Mouse (Mus musculus) hindbrain, embryonic 14.5 days (tissue): ENCODE measurements around the gene Slc26a10. TPM values are rescaled to one million over a fixed set of nuclear protein-coding genes. Genes with fewer than 3 reads are reported as not detected.

Source experiments
- ATAC-seq: fragments of 200-750 bp; cut with Nextera tagmentation; 2 replicates; pipeline ENCODE4 v1.8.0; 2017; ENCODE audit warnings: moderate number of reproducible peaks, mild to moderate bottlenecking, moderate TSS enrichment, moderate library complexity; ENCODE audit not compliant: low FRiP score
- DNase-seq: peaks from one replicate; pipeline ENCODE4 v3.0.0-alpha.2; 2015; ENCODE audit warnings: low spot score
- H3K27ac ChIP-seq: fragments of 300-500 bp; sonication (generic); 2 replicates; pipeline ENCODE4 v1.5.1; 2014; ENCODE audit warnings: mild to moderate bottlenecking, moderate library complexity
- H3K27me3 ChIP-seq: fragments of 300-500 bp; sonication (generic); 2 replicates; pipeline ENCODE4 v1.6.1; 2014; ENCODE audit warnings: mild to moderate bottlenecking, low read length, mixed read lengths; ENCODE audit not compliant: control insufficient read depth, insufficient read depth
- H3K36me3 ChIP-seq: fragments of 300-500 bp; sonication (generic); replicated peaks from 2 replicates; pipeline ENCODE4 v1.6.1; 2014; ENCODE audit not compliant: control insufficient read depth, insufficient read depth
- H3K4me1 ChIP-seq: fragments of 300-500 bp; sonication (generic); replicated peaks from 2 replicates; pipeline ENCODE4 v1.6.1; 2014; ENCODE audit warnings: antibody characterized with exemption, low read length, mixed read lengths; ENCODE audit not compliant: control insufficient read depth, insufficient read depth
- H3K4me2 ChIP-seq: fragments of 300-500 bp; sonication (generic); replicated peaks from 2 replicates; pipeline ENCODE4 v1.6.1; 2014; ENCODE audit warnings: mild to moderate bottlenecking, moderate library complexity
- H3K4me3 ChIP-seq: fragments of 300-500 bp; sonication (generic); replicated peaks from 2 replicates; pipeline ENCODE4 v1.5.1; 2014; ENCODE audit warnings: mild to moderate bottlenecking, low read length
- H3K9ac ChIP-seq: fragments of 300-500 bp; sonication (generic); 2 replicates; pipeline ENCODE4 v1.6.1; 2014
- H3K9me3 ChIP-seq: fragments of 300-500 bp; sonication (generic); 2 replicates; pipeline ENCODE4 v1.6.1; 2016; ENCODE audit warnings: low read length; ENCODE audit not compliant: control insufficient read depth
- WGBS: fragments of 180-500 bp; shearing (Covaris S2); extraction: QIAGEN DNeasy Blood & Tissue Kit; methylation state at CpG from one replicate; pipeline ENCODE4 v1.1.7; 2014; 5-methylcytosine and 5-hydroxymethylcytosine counted together
- polyA plus RNA-seq: library from polyadenylated mRNA; unstranded; fragments of >200 nt; fragmentation: Nextera tagmentation; extraction: Ambion mirVana; gene quantifications from 2 replicates; pipeline ENCODE4 v1.2.1, GENCODE M21; 2014

Slc26a10 gene
- polyA plus RNA-seq, 1 experiment from 2014 or later = 0.94 TPM

GRCm38 (mm10) chr10:127178286-127179027 lies 2.0 kb downstream of the Slc26a10 start:
- no peak for DNase-seq
- Histone ChIP-seq H3K27me3 (peaks cover 76% of the 10 kb centered on the region), H3K4me1 (peaks cover 24% of the 10 kb centered on the region), H3K36me3 (0 out of 2 replicates have a peak, but pooled peaks cover 5% of the 10 kb centered on the region), H3K4me2 (peak overlapping the region; percentile 47), H3K9me3 (no peaks in the 10 kb centered on the region), H3K9ac (no peak overlapping the region), H3K4me3 (peak overlapping the region; percentile 16), H3K27ac (no peak overlapping the region)
- 4% methylated on average over 41 of the region's 41 CpGs for WGBS
- ATAC-seq = no peak

DNA sequence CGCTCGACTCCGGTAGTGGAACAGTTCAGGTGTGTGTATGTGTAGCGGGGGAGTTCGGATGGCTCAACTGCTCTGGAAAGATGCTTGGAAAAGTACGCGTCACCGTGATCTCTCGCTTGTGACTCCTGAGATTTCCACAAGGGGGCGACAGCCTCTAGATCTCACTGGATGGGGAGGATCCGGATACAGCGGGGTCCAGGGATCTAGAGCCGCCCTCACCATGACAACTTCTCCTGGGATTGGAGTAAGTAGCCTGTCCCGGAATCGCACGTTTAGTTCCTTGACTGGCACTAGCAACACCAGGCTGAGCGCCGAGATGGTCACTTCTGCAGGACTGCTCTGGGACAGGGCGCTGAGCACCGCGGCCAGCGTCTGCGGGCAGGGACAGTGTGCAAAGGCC lies 2.7 kb downstream of the Slc26a10 start:
- Histone ChIP-seq H3K9me3 (no peaks in the 10 kb centered on the region), H3K4me3 (peak overlapping the region; percentile 16), H3K36me3 (0 out of 2 replicates have a peak, but pooled peaks cover 6% of the 10 kb centered on the region), H3K4me1 (peaks cover 23% of the 10 kb centered on the region), H3K9ac (no peak overlapping the region), H3K27me3 (peaks cover 76% of the 10 kb centered on the region), H3K27ac (no peak overlapping the region), H3K4me2 (peak overlapping the region; percentile 47)
- under 1% methylated on average over 23 of the region's 23 CpGs for WGBS
- peak; percentile 57; the same call in 1 of the 2 replicates for ATAC-seq
- DNase-seq = peak; percentile 85

- 0 out of 2 replicates have a peak overlapping the region, but pooled peaks have one; percentile 47 for H3K4me2 ChIP-seq
- no peaks in the 10 kb centered on the region for H3K9me3 ChIP-seq
- H3K27ac ChIP-seq = no peak overlapping the region
- no peak overlapping the region for H3K9ac ChIP-seq
- ATAC-seq (no peak), DNase-seq (no peak)
- H3K4me3 ChIP-seq = no peak overlapping the region
- 0 out of 2 replicates have a peak, but pooled peaks cover 6% of the 10 kb centered on the region for H3K36me3 ChIP-seq
- 21% methylated on average over 9 of the region's 9 CpGs for WGBS
- peaks cover 23% of the 10 kb centered on the region for H3K4me1 ChIP-seq
- H3K27me3 ChIP-seq = peaks cover 75% of the 10 kb centered on the region
These were observed 3.2 kb downstream of the Slc26a10 start for GRCm38 (mm10) chr10:127177235-127177634.

DNA sequence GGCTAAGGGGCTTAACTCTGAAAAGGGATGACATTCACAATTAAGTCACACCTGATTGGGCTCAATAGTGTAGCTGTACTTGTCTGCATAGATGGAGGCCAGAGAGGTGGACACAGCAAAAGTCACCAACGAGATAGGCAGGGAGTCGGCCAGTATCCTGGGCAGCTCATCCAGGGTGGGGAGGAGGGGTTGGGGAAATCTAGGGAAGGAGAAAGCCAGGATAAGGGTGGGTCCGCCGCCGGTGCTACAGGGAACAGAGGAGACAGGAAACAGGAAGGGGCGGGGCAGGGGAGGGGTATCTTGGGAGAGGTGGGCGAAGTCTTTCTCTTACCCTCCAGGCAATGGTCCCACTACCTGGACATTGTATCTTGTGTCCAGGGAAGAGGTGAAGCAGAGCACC lies 3.7 kb downstream of the Slc26a10 start:
- Histone ChIP-seq H3K9ac (no peak overlapping the region), H3K4me2 (no peak overlapping the region), H3K4me3 (no peak overlapping the region), H3K27ac (no peak overlapping the region), H3K27me3 (peaks cover 71% of the 10 kb centered on the region), H3K4me1 (peaks cover 23% of the 10 kb centered on the region), H3K9me3 (no peaks in the 10 kb centered on the region), H3K36me3 (peaks cover 10% of the 10 kb centered on the region)
- no peak for ATAC-seq
- 8% methylated on average over 7 of the region's 7 CpGs for WGBS
- DNase-seq = no peak

GRCm38 (mm10) chr10:127176228-127176627 lies 4.2 kb downstream of the Slc26a10 start:
- Histone ChIP-seq H3K4me2 (no peak overlapping the region), H3K4me1 (peaks cover 23% of the 10 kb centered on the region), H3K9me3 (no peaks in the 10 kb centered on the region), H3K9ac (no peak overlapping the region), H3K4me3 (no peak overlapping the region), H3K27me3 (peaks cover 71% of the 10 kb centered on the region), H3K36me3 (peaks cover 15% of the 10 kb centered on the region), H3K27ac (no peak overlapping the region)
- WGBS = 42% methylated on average over 3 of the region's 3 CpGs
- no peak for DNase-seq
- ATAC-seq = no peak

DNA sequence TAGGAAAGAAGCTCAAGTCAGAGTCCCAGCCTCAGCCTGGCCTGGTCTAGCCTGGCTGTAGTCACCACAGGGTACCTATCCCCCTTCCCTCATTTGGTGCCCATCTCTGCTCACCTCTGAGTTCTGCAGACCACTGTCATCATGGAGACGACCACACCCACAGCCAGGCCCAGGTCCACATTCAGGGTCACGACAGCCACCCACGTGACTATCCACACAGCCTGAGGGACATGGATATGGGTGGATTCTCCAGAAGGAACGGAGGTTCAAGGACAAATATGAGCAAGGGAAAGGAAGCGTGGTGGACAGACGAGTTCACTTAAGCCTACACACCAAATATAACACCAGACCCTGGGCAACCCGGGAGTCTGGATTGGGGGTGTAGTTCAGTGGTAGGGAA lies 6.3 kb downstream of the Slc26a10 start:
- H3K4me2 ChIP-seq = no peak overlapping the region
- DNase-seq = no peak
- H3K36me3 ChIP-seq = peaks cover 31% of the 10 kb centered on the region
- ATAC-seq = no peak
- H3K27ac ChIP-seq = no peak overlapping the region
- H3K9me3 ChIP-seq = no peaks in the 10 kb centered on the region
- H3K4me1 ChIP-seq = peaks cover 26% of the 10 kb centered on the region; the same call in 1 of the 2 replicates
- H3K27me3 ChIP-seq = peaks cover 71% of the 10 kb centered on the region
- WGBS = 93% methylated on average over 7 of the region's 7 CpGs
- no peak overlapping the region for H3K9ac ChIP-seq
- no peak overlapping the region for H3K4me3 ChIP-seq

DNA sequence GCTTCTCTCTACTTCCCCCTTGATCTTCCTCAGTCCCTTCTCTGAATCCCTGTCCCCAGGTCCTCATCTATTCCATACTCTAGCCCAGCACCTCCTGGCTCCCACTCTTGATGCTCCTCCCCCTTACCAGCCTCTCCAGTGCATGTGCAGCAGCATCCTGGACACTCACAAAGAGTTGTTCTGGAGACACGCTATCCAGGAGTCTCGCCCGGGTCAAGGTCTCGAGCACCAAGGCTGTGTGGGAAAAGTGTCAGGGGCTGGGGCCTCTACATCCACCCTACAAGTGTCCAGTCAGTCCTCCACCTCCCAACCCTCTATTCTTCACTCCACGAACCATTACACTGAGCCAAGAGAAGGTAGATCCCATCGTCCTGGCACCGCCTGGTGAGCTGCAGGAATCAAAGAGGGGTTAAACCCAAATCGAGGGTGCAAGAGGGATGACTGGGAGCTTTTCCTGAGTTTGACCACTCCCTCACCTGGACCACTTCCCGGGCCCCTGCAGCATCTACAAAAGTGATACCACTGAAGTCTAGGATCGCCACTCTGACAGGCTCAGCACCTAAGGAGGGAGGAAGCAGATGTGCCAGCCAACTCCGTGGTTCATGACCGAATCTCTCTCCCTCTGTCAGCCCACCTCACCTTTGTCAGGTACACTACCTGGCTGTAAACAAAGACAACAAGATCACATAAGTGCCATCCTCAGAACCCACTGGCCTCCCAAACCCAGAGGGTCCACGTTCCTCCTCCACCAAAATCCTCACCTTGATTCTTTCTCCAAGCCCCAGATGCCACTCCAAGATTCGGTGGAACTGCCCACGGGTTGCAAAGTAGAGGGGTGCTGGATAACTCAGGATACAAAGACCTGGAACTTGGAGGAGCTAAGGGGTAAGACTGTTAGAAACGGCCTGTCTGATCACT lies 7.0 kb downstream of the Slc26a10 start:
- Histone ChIP-seq H3K4me1 (peaks cover 21% of the 10 kb centered on the region; the same call in 1 of the 2 replicates), H3K4me2 (no peak overlapping the region), H3K27ac (no peak overlapping the region), H3K9ac (no peak overlapping the region), H3K36me3 (peaks cover 39% of the 10 kb centered on the region), H3K27me3 (peaks cover 71% of the 10 kb centered on the region), H3K4me3 (no peak overlapping the region), H3K9me3 (no peaks in the 10 kb centered on the region)
- no peak for ATAC-seq
- no peak for DNase-seq
- WGBS = 81% methylated on average over 16 of the region's 16 CpGs

GRCm38 (mm10) chr10:127171631-127172200 lies 8.7 kb downstream of the Slc26a10 start:
- H3K36me3 ChIP-seq = peaks cover 45% of the 10 kb centered on the region
- ATAC-seq (no peak), DNase-seq (no peak)
- peaks cover 67% of the 10 kb centered on the region for H3K27me3 ChIP-seq
- H3K27ac ChIP-seq = no peak overlapping the region
- H3K4me3 ChIP-seq = no peak overlapping the region
- 84% methylated on average over 15 of the region's 15 CpGs for WGBS
- no peaks in the 10 kb centered on the region for H3K9me3 ChIP-seq
- H3K9ac ChIP-seq = no peak overlapping the region
- H3K4me1 ChIP-seq = peaks cover 22% of the 10 kb centered on the region
- H3K4me2 ChIP-seq = no peak overlapping the region

DNA sequence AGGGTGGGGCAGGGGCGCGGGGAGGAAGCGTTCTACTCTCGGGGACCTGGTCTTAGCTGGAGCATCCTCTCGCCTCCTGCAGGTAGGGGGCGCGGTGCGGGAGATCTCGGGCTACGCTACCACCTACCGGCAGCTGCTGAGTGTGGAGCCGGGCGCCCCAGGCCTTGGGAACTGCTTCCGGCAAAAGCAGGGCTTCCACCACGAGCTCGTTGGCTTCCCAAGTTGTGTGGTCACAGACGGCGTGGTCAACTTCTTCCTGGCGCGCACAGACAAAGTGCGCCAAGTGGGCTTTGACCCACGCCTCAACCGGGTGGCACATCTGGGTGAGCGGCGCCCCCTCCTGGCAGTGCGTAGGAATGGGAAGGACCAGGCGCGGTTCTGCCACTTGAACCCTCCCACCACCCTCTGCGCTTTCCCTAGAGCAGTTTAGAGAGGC lies 9.6 kb downstream of the Slc26a10 start:
- peak; percentile 41; the same call in 1 of the 2 replicates for ATAC-seq

More for the DNA sequence above, 9.6 kb downstream of the Slc26a10 start:
- peaks cover 23% of the 10 kb centered on the region for H3K4me1 ChIP-seq
- WGBS = 2% methylated on average over 29 of the region's 29 CpGs
- H3K4me3 ChIP-seq = peak overlapping the region; percentile 15; the same call in 1 of the 2 replicates
- H3K27ac ChIP-seq = no peak overlapping the region
- no peaks in the 10 kb centered on the region for H3K9me3 ChIP-seq
- H3K27me3 ChIP-seq = peaks cover 63% of the 10 kb centered on the region
- peak overlapping the region; percentile 45 for H3K4me2 ChIP-seq
- H3K9ac ChIP-seq = no peak overlapping the region
- peaks cover 45% of the 10 kb centered on the region for H3K36me3 ChIP-seq
- peak; percentile 56 for DNase-seq
